Mouse (Mus musculus) right cerebral cortex, postnatal 10 days (tissue): ENCODE data around the gene Gm20388.

Source experiments
- DNase-seq, 2 experiments: peaks; one replicate each; pipeline ENCODE4 v3.0.0; 2021; ENCODE audit warnings: low spot score in 2 of 2

The Gm20388 gene

GRCm38 (mm10) chr8:124351636-124352035 lies 4441.0 kb downstream of the Gm20388 start:
- no peak for DNase-seq

GRCm38 (mm10) chr8:124360911-124361310 lies 4450.3 kb downstream of the Gm20388 start:
- DNase-seq: no peak

- DNase-seq: no peak
These were observed 4451.3 kb downstream of the Gm20388 start for GRCm38 (mm10) chr8:124361773-124362427.

- no peak for DNase-seq
These were observed 4451.9 kb downstream of the Gm20388 start for GRCm38 (mm10) chr8:124362589-124362988.

GRCm38 (mm10) chr8:124363337-124363736 lies 4452.7 kb downstream of the Gm20388 start:
- DNase-seq: no peak

GRCm38 (mm10) chr8:124368213-124368612 lies 4457.6 kb downstream of the Gm20388 start:
- peak; percentile 81 to 85 for DNase-seq

GRCm38 (mm10) chr8:124370422-124371183 lies 4460.0 kb downstream of the Gm20388 start:
- DNase-seq: no peak

GRCm38 (mm10) chr8:124371410-124372123 lies 4460.9 kb downstream of the Gm20388 start:
- no peak for DNase-seq

GRCm38 (mm10) chr8:124373753-124374152 lies 4463.1 kb downstream of the Gm20388 start:
- DNase-seq: no peak

- DNase-seq: no peak
These were observed 4464.5 kb downstream of the Gm20388 start for GRCm38 (mm10) chr8:124375168-124375567.

GRCm38 (mm10) chr8:124375727-124376126 lies 4465.1 kb downstream of the Gm20388 start:
- no peak for DNase-seq

GRCm38 (mm10) chr8:124376406-124376805 lies 4465.8 kb downstream of the Gm20388 start:
- DNase-seq: no peak

- no peak for DNase-seq
These were observed 4468.6 kb downstream of the Gm20388 start for GRCm38 (mm10) chr8:124379289-124379688.

GRCm38 (mm10) chr8:124382235-124382634 lies 4471.6 kb downstream of the Gm20388 start:
- no peak for DNase-seq

- no peak for DNase-seq
These were observed 4473.7 kb downstream of the Gm20388 start for GRCm38 (mm10) chr8:124384336-124384735.

GRCm38 (mm10) chr8:124386225-124386899 lies 4475.7 kb downstream of the Gm20388 start:
- DNase-seq: peak; percentile 71 to 84

- DNase-seq: peak; percentile 88 to 91
These were observed 4478.9 kb downstream of the Gm20388 start for GRCm38 (mm10) chr8:124389495-124389894.

- peak; percentile 75 to 77 for DNase-seq
These were observed 4480.6 kb downstream of the Gm20388 start for GRCm38 (mm10) chr8:124391191-124391590.

- no peak for DNase-seq
These were observed 4481.8 kb downstream of the Gm20388 start for GRCm38 (mm10) chr8:124392271-124393012.

GRCm38 (mm10) chr8:124393013-124393412 lies 4482.4 kb downstream of the Gm20388 start:
- peak in 1 of 2 experiments; percentile 64 for DNase-seq

GRCm38 (mm10) chr8:124393927-124394326 lies 4483.3 kb downstream of the Gm20388 start:
- DNase-seq: no peak
